Mouse (Mus musculus) heart, postnatal 0 days (tissue): ENCODE data around the gene Il17rd.

Source experiments
- CTCF ChIP-seq: IDR thresholded peaks from 2 replicates; pipeline ENCODE4 v1.5.1; 2016; ENCODE audit warnings: antibody characterized with exemption, control low read depth, low read depth
- EP300 ChIP-seq: IDR thresholded peaks from 2 replicates; pipeline ENCODE4 v1.6.1; 2016; ENCODE audit warnings: antibody characterized with exemption, low read depth

DNA sequence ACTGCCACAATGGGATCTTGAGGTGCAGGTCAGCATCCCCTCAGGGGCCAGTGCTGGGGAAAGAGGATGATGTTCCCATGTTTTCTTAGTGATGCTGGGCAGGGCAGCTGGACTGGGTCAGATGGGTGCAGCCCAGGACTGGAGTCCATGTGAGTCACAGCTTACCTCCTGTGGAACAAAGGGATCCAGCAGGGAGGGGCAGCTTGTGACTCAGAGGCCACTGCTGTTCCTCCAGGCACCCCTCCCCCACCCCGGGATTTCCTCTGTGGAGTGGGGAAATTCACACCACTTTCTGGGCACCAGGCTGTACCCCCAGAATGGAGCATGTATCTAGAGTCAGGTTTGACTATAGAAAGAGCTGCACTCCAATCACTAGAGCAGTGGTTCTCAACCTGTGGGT is 92.8 kb downstream of the Il17rd start:
- no peak for TF ChIP-seq CTCF
- TF ChIP-seq EP300 = no peak
